Mouse (Mus musculus) liver, adult 2 months (tissue): ENCODE data around the gene Psmb3. TPM values are rescaled to one million over a fixed set of nuclear protein-coding genes. Genes with fewer than 3 reads are reported as not detected.
"Not testable (repeated sequence)": the region's sequence is repeated elsewhere in the genome, so short reads cannot be mapped to it uniquely, and the experiment has no call there.

Source experiments
- DNase-seq: peaks from one replicate; pipeline ENCODE4 v3.0.0-alpha.2; 2011; ENCODE audit warnings: low read depth, low spot score; ENCODE audit errors: extremely low read depth
- H3K27ac ChIP-seq: fragments of 200-500 bp; replicated peaks from 2 replicates; pipeline ENCODE4 v1.5.1; 2012; ENCODE audit warnings: low read depth, mild to moderate bottlenecking, control low read depth, inconsistent platforms, low read length; ENCODE audit not compliant: insufficient read depth
- H3K27me3 ChIP-seq: fragments of 200-500 bp; 2 replicates; pipeline ENCODE4 v1.6.1; 2012; ENCODE audit warnings: mild to moderate bottlenecking, moderate library complexity, low read length, inconsistent platforms; ENCODE audit not compliant: control insufficient read depth, insufficient read depth
- H3K36me3 ChIP-seq: fragments of 200-500 bp; 2 replicates; pipeline ENCODE4 v1.6.1; 2012; ENCODE audit warnings: low read length, inconsistent platforms; ENCODE audit not compliant: control insufficient read depth, insufficient read depth
- H3K4me1 ChIP-seq: fragments of 200-500 bp; 2 replicates; pipeline ENCODE4 v1.6.1; 2011; ENCODE audit warnings: low read length; ENCODE audit not compliant: control insufficient read depth, insufficient read depth
- H3K4me3 ChIP-seq: fragments of 200-500 bp; 2 replicates; pipeline ENCODE4 v1.5.1; 2011; ENCODE audit warnings: low read depth, mild to moderate bottlenecking, control low read depth, low read length, moderate library complexity; ENCODE audit not compliant: insufficient read depth
- H3K79me2 ChIP-seq: fragments of 200-500 bp; 2 replicates; pipeline ENCODE4 v1.6.1; 2012; ENCODE audit warnings: inconsistent platforms, mild to moderate bottlenecking, low read length, moderate library complexity; ENCODE audit not compliant: control insufficient read depth, insufficient read depth
- H3K9ac ChIP-seq: fragments of 200-500 bp; 2 replicates; pipeline ENCODE4 v1.6.1; 2012; ENCODE audit warnings: low read depth, mild to moderate bottlenecking, control low read depth, inconsistent platforms, low read length
- CTCF ChIP-seq: fragments of 200-500 bp; IDR thresholded peaks from 2 replicates; pipeline ENCODE4 v1.5.1; 2011; ENCODE audit warnings: low read depth, low read length, control low read depth
- POLR2A ChIP-seq: fragments of 200-500 bp; IDR thresholded peaks from 2 replicates; pipeline ENCODE4 v1.6.1; 2011; ENCODE audit warnings: low read length, control low read depth; ENCODE audit not compliant: insufficient read depth; ENCODE audit errors: extremely low read depth
- WGBS: fragments of 180-500 bp; shearing (Covaris S2); methylation state at CpG from one replicate; pipeline ENCODE4 v1.1.7; 2018; 5-methylcytosine and 5-hydroxymethylcytosine counted together
- polyA plus RNA-seq: library from polyadenylated mRNA; depleted of rRNA; stranded (reverse); fragments of >200 nt; gene quantifications from 2 replicates; pipeline ENCODE4 v1.2.3, GENCODE M21; 2012
- total RNA-seq: library from RNA; depleted of rRNA; stranded (reverse); fragments of >200 nt; gene quantifications from 2 replicates; pipeline ENCODE4 v1.2.3, GENCODE M21; 2014

The Psmb3 gene
- total and polyA plus RNA-seq, 2 experiments: 281 to 299 TPM

DNA sequence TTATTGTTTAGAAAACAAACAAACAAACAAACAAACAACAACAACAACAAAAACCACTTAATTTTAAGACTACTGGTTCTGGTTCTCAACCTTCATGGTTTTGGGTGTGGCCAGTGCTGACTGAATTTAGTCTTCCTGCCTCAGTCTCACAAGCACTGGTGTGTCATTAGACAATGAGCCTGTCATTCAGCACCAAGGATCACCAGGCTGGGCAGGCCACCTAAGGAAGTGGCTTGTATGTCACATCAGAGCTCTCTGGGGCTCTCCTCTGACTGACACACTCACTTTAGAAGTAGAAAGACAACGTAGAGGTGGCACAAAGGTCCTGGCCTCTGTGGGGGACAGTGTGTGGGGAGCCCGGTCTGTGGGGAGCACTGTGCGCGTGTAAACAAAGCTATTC is 15.8 kb downstream of the Psmb3 start:
- Histone ChIP-seq H3K4me3 (no peak overlapping the region), H3K27ac (no peak overlapping the region), H3K4me1 (peaks cover 9% of the 10 kb centered on the region; the same call in 1 of the 2 replicates), H3K79me2 (no peaks in the 10 kb centered on the region), H3K9ac (no peak overlapping the region), H3K36me3 (peaks cover 13% of the 10 kb centered on the region; the same call in 1 of the 2 replicates), H3K27me3 (no peaks in the 10 kb centered on the region)
- no peak for DNase-seq
- 84% methylated on average over 4 of the region's 4 CpGs for WGBS
- no peak for TF ChIP-seq CTCF

DNA sequence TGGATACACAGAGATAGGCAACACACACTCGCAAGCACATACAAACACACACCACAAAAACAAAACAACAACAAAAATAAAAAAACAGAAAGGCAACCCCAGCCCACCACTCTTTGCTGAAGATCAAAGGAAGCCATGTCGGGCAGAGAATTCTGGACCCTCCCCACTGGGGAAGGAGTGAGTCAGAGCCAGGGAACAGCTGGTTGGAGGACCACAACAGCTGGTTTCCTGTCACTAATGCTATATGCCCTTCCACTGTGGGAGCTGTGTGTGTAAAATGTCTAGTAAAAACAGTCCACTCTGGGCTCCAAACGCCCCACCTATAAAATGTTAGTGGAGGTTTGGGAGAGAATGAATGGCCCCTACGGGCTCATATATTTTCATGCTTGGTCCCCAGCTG is 18.1 kb downstream of the Psmb3 start:
- H3K36me3 ChIP-seq: peaks cover 13% of the 10 kb centered on the region; the same call in 1 of the 2 replicates
- no peak for DNase-seq
- WGBS: 93% methylated on average over 4 of the region's 4 CpGs

DNA sequence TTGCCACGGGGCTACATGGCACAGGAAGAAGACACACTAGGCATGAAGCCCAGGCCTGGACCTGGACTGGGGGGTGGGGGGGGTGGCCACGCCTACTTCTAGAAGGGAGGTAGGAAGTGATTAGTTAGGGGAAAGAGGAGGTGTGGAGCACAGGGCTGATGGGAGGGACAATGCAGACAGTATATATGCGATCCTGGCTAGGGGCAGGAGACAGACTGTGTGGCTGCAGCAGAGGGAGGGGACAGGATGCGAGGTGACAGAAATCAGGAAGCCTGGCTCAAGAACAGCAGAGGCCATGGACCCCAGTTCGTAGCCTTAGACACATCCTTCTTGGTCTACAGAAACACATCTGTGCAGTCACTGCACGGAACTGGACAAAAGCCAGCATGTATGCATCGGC is 20.5 kb downstream of the Psmb3 start:
- WGBS: 73% methylated on average over 7 of the region's 7 CpGs
- H3K27ac ChIP-seq: no peak overlapping the region
- DNase-seq: no peak
- peaks cover 16% of the 10 kb centered on the region; the same call in 1 of the 2 replicates for H3K36me3 ChIP-seq
- H3K9ac ChIP-seq: no peak overlapping the region
- H3K4me1 ChIP-seq: 0 out of 2 replicates have a peak, but pooled peaks cover 1% of the 10 kb centered on the region
- H3K79me2 ChIP-seq: no peaks in the 10 kb centered on the region
- H3K27me3 ChIP-seq: no peaks in the 10 kb centered on the region
- no peak overlapping the region for H3K4me3 ChIP-seq
- TF ChIP-seq CTCF: no peak
- TF ChIP-seq POLR2A: no peak

More for the DNA sequence above, 18.1 kb downstream of the Psmb3 start:
- TF ChIP-seq POLR2A (no peak), CTCF (no peak)
- H3K9ac ChIP-seq: no peak overlapping the region
- H3K79me2 ChIP-seq: no peaks in the 10 kb centered on the region
- H3K4me3 ChIP-seq: no peak overlapping the region
- H3K4me1 ChIP-seq: 0 out of 2 replicates have a peak, but pooled peaks cover 1% of the 10 kb centered on the region
- H3K27ac ChIP-seq: no peak overlapping the region
- H3K27me3 ChIP-seq: no peaks in the 10 kb centered on the region

DNA sequence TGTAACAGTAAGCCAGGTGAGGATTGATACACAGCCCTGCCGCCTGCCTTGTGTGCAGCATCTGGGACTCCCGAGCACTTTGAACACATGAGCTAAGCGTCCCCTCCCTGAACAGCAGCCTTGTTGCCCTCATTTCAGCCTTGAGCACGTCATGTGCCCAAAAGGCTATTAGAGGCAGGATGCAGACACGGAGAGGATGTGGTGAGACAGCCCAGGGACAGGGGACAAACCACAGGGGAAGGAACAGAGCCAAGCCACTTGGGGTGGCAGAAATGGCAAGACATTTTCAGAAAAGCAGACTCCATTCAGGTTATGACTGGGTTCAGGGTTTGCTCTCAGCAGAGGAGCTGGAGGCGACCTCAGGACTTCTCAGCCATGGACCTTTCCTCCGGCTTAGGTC is 25.1 kb downstream of the Psmb3 start:
- Histone ChIP-seq H3K9ac (no peak overlapping the region), H3K4me3 (no peak overlapping the region), H3K36me3 (peaks cover 16% of the 10 kb centered on the region), H3K27me3 (no peaks in the 10 kb centered on the region), H3K79me2 (no peaks in the 10 kb centered on the region), H3K4me1 (0 out of 2 replicates have a peak, but pooled peaks cover 1% of the 10 kb centered on the region), H3K27ac (no peak overlapping the region)
- 87% methylated on average over 7 of the region's 7 CpGs for WGBS
- no peak for TF ChIP-seq POLR2A
- no peak for TF ChIP-seq CTCF
- DNase-seq: no peak

DNA sequence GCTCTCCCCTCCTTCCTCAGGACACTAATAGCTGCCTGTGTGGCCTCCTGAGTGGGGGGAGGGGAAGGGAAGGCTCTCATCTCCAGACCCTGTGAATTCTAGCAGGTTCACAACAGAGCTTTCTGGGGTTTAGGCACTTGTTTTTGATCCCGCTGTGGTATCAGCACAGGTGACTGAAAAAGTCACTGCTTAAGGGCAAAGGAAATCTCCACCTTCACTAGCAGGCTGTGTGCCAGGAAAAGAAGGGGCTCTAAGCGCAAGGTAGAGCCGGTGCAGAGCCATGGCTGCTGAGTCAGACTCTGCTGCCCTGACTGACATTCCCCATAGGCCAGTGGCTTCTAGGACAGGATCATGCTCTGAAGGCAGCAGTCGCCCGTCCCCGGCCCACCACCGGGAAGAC is 25.5 kb downstream of the Psmb3 start:
- TF ChIP-seq CTCF (no peak), POLR2A (no peak)
- no peak for DNase-seq
- Histone ChIP-seq H3K27ac (no peak overlapping the region), H3K79me2 (0 out of 2 replicates have a peak, but pooled peaks cover 3% of the 10 kb centered on the region), H3K4me3 (no peak overlapping the region), H3K36me3 (peaks cover 16% of the 10 kb centered on the region), H3K27me3 (no peaks in the 10 kb centered on the region), H3K9ac (no peak overlapping the region), H3K4me1 (0 out of 2 replicates have a peak, but pooled peaks cover 1% of the 10 kb centered on the region)
- 93% methylated on average over 7 of the region's 7 CpGs for WGBS

DNA sequence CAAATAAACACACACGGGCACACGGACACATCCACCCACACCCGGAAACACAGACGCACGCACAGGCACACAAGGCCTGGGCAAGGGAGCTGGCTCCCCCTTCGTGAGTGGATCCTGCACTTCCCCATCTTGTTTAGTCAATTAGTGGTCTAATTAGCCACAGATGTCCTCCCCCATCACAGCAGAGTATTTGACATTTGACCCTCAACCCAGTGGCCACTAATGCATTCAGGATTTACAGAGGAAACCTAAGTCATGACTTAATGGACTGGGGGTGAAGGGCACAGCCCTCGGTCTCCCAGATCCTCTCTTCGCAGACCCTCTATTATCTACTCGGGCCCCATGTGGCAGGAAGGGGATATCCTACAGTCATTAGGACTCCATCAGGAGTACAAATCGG is 30.5 kb downstream of the Psmb3 start:
- Histone ChIP-seq H3K4me1 (peaks cover 5% of the 10 kb centered on the region), H3K36me3 (peaks cover 12% of the 10 kb centered on the region), H3K9ac (no peak overlapping the region), H3K27ac (no peak overlapping the region), H3K79me2 (peaks cover 6% of the 10 kb centered on the region; the same call in 1 of the 2 replicates), H3K27me3 (no peaks in the 10 kb centered on the region), H3K4me3 (no peak overlapping the region)
- TF ChIP-seq CTCF: no peak
- TF ChIP-seq POLR2A: no peak
- WGBS: 58% methylated on average over 10 of the region's 10 CpGs
- DNase-seq: no peak

DNA sequence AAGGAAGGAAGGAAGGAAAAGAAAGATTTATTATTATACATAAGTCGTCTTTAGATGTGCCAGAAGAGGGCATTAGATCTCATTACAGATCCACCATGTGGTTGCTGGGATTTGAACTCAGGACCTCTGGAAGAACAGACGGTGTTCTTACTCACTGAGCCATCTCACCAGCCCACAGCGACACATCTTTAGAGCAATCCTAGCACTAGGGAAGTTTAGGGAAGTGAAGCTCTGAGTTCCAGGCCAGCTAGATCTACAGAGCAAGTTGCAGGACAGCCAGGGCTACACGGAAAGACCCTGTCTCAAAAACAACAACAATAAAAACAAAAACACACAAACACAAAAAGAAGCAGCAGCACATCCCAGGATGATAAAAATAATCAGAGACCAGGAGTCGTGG is 31.6 kb downstream of the Psmb3 start:
- H3K9ac ChIP-seq, H3K27ac ChIP-seq, DNase-seq, H3K27me3 ChIP-seq, H3K4me3 ChIP-seq, H3K4me1 ChIP-seq, H3K79me2 ChIP-seq: not testable (repeated sequence)
- peaks cover 12% of the 10 kb centered on the region for H3K36me3 ChIP-seq
- WGBS: 81% methylated on average over 5 of the region's 5 CpGs
